Mouse (Mus musculus): ENCODE measurements around the gene Fam89b.
A peak's percentile ranks its signal among the peaks of the same experiment; 100 is the strongest.

- TF ChIP-seq CTCF (IDR thresholded peaks at IDR 0.05; ENCODE audit: control insufficient read depth, insufficient read depth, low read length) (no peak), POLR2A (IDR thresholded peaks at IDR 0.05; ENCODE audit: borderline replicate concordance, control insufficient read depth, low read depth, low read length) (peak; percentile 93; the same call in 1 of the 2 replicates)
Observed at GRCm38 (mm10) chr19:5725767-5726515, 3.5 kb downstream of the Fam89b start, which contains the start of gene Ehbp1l1.

Measured in bone marrow, adult 2 months (tissue).